Mouse (Mus musculus) cerebellum, adult 18-20 months (tissue): ENCODE measurements around the gene 2610301B20Rik.

ENCODE experiments used
- DNase-seq, 2 experiments: peaks; one replicate each; pipeline ENCODE4 v3.0.0; 2021

The 2610301B20Rik gene

DNA sequence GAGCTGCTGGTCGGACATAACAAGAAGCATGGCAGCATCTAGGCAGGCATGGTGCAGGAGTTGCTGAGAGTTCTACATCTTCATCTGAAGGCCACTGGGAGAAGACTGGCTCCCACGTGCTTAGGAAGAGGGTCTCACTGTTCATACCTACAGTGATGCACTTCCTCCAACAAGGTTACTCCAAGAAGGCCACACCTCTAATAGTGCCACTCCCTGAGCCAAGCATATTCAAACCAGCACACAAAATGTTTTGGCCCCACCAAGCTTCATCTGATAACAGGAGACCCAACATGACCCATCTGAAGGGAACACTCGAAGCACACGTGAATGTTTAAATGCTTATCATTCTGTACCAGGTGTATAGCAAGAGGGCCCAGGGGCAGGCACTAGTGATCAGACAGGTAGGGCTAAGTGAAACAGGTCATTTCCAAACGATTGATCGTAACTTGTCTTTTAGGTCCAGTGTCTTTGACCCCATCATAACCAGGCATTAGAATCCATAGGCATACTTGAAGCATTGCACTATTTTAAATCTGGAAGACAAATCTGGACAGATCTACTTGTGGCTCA lies 37.7 kb downstream of the 2610301B20Rik start:
- no peak for DNase-seq

DNA sequence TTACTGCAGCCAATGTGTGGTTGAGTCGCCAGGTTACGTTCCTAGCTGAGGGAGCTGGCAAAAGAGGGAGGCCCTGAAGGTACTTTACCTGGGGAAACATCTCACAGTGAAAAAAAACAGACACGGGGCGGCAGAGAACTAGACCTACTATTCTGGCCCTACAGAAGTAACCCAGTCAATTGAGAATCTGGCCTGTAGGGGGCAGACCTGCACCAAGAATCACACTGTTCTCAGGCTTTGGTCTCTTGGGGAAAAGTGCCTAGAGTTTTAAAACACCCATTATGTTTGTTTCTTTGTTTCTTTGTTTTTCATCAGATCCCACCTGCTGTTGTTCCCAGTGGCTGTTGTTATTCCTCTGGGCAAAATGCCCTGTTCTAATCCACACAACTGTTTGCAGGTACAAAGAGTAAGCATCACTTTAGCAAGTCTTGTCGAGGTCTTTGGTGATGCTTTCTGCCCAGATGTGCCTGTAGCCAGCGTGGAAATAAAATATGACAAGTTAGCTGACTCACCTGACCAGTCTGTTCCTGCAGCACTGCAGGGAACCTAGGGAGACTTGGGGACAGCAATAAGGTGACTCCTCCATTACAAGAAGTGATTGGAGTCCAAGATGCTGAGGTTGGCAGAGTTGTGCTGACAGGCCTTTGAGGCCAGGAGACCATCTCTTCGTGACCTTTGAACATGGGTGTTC lies 38.5 kb downstream of the 2610301B20Rik start:
- peak; percentile 73 to 84 for DNase-seq

DNA sequence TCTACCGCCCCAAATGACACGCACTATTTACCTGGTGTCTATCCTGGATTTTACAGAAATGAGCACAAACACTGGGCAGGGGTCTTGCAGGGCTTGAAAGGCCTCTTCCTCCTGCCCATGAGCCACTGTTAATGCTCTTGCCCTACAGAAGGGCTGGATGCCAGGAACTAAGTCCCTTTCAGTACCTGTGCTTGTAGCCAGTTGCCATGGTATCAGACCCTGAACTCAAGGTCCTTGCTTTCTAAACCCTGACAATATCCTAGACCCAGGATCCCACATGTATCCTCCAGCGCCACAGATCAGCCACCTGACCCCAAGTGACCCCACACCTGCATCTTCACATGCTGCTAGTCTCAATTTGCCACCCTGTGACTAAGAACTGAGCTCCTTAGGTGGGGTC lies 39.1 kb downstream of the 2610301B20Rik start:
- no peak for DNase-seq

DNA sequence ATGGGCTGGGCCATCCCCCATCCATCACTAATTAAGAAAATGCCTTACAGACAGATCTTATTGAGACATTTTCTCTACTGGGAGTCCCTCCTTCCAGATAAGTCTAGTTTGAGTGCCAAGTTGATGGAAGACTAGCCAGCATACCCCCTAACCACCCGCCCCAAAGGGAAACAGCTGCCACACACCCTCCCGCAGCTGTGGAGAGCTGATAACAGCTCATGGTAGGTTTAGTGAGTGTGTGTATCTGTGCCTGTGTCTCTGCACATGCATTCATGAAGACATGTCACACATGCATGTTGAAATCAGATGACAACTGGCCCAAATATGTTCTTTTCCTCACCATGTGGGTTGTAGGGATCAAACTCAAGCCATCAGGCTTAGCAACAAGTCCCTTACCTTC lies 40.5 kb downstream of the 2610301B20Rik start:
- DNase-seq = no peak

DNA sequence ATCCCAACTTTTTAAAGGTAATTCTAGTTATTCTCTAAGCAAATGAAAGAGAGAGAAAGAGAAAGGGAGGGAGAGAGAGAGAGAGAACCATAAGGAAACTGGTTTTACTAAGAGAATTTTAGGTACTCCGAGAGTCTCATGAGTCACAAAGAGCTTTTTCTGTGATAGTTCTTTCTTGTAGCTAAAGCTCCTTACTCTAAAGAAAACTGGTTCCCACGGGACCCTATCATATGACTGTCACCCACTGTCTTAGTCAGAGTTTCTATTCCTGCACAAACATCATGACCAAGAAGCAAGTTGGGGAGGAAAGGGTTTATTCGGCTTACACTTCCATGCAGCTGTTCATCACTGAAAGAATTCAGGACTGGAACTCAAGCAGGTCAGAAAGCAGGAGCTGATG lies 41.0 kb downstream of the 2610301B20Rik start:
- DNase-seq = no peak

DNA sequence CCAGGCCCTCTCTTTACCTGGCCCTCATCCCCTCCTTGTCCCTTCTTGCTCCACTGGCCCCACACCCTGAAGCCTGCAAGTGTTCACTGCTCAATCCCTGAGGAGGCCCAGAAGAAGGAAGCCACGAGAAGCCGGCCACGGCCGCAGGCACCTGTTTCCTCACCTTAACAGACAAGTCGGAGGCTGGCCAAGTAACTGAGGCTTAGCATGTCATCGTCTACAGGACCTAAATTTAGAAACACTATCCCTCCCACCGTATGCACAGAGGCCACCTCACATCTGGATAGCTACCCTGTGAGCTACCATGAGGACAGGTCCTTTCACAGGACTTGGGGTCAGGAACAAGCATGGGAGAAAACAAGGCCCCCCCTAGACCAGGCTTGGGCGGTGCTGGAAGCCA lies 44.1 kb downstream of the 2610301B20Rik start:
- DNase-seq = no peak

DNA sequence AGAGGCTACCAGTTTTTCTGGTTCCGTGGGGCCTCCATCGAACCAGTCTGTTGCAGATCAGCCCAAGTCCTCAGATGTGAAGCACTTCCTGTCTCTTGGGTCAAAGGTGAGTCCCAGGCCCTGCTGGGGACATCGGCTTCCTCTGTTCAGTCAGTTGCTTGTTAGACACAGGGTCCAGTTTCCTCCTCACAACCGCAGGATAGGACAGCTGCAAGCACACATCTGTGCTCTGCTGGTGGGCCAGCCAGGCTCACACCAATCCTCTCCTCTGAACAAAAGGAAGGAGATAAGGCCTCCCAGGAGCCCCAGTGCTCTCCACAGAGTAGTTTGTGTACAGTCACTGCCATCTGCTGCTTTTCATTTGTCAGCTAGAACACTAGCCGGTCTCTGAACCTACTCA lies 44.8 kb downstream of the 2610301B20Rik start:
- DNase-seq = no peak

DNA sequence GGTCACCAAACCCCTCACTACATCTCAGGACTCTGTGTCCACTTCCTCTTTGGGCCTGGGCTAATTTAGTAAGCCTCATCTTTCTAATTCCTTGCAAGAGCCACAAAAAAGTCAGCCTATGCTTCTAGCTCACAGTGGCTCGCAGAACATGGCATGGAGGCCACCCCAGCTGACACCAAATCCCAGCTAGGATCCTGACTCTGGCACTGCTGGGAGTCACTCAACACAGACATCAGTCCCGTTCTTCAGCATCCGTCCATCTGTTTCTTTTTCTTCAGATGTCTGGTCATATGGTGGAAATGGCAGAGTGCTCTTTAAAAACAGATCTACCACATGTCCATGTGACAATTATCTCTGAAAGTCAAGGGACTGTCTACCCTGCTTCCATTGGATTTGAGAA lies 45.2 kb downstream of the 2610301B20Rik start:
- DNase-seq = no peak

DNA sequence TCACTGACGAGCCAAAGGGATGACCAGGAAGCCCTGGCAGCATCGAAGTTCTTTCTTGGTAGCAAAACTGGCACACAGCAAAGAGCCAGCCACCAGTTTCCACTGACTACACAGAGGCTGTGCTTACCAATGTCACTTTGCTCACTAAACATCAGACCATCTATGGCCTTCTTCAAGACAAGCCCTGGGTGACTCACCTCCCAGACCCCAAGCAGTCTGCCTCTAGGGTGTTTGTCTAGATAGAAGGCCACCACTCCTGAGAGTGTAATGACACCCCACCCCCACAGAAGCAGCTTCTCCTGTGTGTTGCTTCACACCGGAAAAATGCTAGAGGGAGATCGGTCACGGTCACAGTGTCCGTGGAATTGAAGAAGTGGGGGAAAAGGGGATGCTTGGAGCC lies 45.7 kb downstream of the 2610301B20Rik start:
- DNase-seq = no peak

DNA sequence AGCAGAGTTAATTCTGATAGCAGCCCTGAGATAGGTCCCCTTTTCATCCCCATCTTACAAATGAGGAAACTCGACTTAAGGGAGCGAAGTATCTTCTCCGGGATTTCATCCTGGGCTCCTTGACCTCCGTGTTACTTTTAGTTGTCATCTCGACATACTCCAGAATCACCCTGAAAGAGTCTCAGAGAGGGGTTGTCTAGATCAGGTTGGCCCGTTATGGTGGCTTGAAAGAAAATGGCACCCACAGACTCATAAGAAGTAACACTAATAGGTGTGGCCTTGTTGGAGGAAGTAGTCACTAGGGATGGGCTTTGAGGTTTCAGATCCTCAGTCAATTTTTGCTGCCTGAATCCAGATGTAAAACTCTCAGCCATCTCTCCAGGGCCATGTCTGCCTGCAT lies 46.3 kb downstream of the 2610301B20Rik start:
- no peak for DNase-seq

DNA sequence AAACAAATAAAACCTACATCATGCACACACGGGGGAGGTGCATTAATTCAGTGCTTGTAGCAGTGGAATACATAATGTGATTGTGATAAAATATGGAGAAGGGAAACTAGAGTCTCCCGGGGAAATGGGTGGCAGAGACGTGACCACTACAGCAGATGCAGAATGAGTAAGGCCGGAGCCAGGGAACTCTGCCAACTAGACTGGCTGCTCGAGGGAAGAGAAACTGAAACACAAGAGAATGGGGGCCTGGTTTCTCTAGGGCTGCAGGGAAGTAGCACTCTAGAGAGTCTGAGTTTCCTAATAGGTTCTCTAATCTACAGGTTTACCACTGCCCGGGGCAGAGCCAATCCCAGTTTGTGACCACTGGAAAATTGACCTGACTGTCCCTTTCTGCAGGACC lies 48.9 kb downstream of the 2610301B20Rik start:
- peak in 1 of 2 experiments; percentile 7 for DNase-seq

DNA sequence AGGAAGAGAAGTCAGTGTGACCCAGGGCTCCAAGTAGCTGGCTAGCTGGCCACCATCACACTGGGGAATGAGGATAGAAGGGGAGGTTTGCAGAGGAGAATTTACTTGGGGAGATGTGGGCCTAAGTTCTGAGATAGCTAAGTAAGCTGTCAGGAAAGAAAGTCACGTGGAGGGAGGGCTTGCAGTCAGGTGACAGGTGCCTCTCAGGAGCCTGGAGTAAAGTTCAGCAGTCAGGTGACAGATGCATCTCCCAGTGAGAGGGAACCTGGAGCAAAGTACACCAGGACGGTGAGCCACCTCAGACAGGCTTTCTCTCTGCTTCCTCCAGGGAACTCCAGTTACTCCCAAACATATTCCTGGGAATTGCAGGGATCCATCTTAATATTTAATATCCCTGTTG lies 49.8 kb downstream of the 2610301B20Rik start:
- DNase-seq = no peak

DNA sequence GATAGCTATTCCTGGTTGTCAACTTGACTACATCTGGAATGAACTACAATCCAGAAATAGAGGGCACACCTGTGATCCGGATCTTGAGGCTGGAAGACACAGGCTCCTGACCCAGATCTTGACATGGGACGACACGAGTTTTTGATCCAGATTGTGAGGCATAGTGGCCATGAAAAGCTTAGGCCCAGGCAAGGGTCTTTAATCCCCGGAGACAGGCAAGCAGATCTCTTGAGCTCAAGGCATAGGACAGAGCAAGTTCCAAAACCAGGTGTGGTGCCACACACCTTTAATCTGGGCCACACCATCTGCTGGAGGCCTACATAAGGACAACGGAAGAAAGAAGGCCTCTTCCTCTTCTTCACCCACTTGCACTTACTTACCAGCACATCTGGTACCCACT lies 50.2 kb downstream of the 2610301B20Rik start:
- DNase-seq = no peak

DNA sequence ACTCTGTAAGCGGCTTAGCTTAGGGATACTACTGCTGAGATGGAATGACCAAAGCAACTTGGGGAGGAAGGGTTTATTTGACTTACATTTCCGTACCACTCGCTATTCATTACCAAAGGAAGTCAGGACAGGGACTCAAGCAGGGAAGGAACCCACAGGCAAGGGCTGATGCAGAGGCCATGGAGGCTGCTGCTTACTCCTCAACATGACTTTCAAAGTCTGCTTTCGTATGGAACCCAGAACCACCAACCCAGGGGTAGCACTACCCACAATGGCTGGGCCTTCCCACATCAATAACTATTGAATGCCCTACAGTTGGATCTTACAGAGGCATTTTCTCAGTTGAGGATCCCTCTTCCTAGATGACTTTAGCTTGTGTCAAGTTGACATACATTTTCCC lies 52.1 kb downstream of the 2610301B20Rik start:
- DNase-seq = no peak

DNA sequence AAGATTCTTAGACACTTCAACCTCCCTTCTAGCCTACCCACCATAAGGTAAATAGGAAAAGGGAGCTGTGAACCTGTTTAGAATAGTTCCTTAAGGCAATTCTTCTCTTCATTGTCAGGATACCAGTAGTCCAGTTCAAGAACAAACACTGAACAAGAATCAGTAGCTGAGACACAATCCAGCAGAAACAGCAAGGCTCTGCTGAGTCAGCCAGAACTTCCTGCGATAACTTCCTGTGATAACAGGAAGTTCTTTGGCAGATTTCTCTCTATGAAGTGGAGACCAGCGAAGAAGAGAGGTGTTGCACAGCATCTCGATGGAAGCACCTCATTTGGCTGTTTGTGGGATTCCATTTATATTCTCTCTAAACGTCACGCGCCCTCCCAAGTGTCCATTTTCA lies 53.9 kb downstream of the 2610301B20Rik start:
- DNase-seq = no peak

DNA sequence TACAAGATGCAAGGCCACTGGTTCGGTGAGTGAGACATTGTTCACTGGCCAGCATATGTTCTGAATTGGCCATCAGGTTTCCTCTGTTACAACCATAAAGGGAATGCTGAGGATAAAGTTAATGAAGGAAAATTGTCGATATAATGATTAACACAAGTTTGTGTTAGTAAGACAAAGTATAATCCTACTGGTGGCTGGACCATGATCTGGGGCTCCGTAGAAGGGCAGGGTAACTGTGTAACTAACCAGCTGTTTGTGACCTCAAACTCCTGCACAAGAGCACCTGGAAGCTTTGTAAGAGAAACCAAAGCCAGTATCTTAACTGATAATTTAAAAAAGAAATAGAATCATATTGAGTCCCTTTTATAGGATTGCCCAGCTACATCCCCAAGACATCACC lies 55.4 kb downstream of the 2610301B20Rik start:
- DNase-seq = no peak

DNA sequence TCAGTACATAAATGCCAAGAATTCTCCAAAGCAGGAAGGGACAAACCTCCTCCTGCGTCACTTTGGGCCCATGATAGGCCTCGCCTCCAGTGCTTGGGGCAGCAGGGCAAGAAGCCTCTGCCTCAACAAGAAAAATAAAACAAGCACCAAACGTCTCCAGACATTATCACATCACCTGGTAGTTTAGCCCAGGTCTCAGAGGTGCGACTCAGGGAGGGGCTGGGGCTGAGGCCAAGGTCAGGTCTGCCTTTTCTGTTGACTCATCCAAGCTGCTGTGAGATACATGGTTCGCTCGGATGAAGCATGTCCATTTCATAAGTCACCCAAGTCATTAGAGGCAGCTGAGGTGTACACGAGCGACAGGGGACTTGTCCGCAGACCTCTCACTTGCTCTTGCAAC lies 56.7 kb downstream of the 2610301B20Rik start:
- no peak for DNase-seq

DNA sequence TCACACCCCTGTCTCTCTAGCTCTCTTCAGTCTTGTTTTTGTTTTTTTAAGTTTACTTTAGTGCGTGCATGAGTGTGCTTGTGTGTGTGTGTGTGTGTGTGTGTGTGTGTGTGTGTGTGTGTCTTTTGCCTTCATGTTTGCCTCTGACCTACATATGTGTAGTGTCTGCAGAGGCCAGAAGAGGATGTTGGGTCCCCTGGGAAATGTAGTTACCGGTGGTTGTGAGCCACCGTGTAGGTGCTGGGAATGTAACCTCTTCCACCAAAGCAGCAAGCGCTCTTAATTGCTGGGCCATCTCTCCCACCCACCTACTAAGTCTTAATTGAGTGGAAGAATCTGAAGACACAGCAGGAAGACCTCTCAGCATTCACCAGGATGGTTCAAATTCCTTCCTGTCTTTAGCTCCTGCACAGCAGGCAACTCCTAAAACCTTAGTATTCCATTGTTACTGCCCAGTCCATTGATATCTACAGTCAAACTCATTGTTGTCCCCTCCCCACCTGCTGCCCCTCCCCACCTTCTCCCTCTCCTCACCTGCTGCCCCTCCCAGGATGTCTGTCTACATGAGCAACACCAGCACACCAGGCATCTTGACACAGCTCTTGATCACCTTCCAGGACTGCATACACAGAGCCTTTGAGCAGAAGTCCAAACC lies 57.9 kb downstream of the 2610301B20Rik start:
- no peak for DNase-seq

DNA sequence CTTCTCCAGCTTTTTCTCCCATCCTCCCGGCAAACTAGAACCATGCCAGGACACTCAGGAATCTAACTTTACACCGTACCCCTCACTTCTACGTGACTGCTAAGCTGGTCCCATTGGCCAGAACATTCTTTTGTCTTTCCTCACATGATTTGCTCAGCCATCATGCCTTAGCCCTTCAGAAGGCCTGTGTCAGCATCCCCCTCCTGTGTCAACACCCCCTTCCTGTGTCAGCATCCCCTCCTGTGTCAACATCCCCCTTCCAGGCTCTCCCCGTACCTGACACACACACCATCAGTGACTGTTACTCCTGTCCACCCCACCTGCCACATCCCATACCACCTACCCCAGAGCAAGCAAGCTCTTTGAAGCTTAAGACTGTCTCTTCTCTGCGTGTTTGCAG lies 58.5 kb downstream of the 2610301B20Rik start:
- DNase-seq = no peak

DNA sequence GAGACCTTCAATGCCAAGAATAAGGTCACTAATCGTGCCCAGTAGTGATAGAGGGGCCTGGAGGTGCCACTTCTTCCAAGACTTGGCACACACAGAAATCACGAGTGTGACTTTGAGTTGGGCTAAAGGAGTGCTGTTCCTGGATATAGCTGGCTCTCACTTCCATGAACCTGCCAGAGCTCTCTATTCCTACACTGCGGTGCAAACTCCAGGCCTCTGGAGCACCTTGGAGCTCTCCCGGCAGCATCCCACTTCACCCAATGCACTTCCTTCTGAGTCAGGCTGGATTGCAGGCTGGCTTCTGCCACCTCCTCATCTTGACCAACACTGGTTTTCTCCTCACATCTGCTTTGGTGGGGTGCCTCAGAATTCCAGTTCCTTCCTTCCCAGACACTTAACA lies 62.5 kb downstream of the 2610301B20Rik start:
- no peak for DNase-seq
